Mouse (Mus musculus): ENCODE data around the gene Rcl1. TPM values are rescaled to one million over a fixed set of nuclear protein-coding genes. Genes with fewer than 3 reads are reported as not detected.

The Rcl1 gene
- total and polyA plus RNA-seq, 3 experiments = 32.8 to 57.4 (median 47.1) TPM

- TF ChIP-seq POLR2AphosphoS5 (IDR thresholded peaks at IDR 0.05; ENCODE audit: insufficient replicate concordance, low read depth, low read length) (no peak), GATA1 (IDR thresholded peaks at IDR 0.05; ENCODE audit: borderline replicate concordance, low read length) (no peak), TAL1 (conservative IDR thresholded peaks at IDR 0.05; ENCODE audit: low read depth, low read length) (no peak), CTCF (IDR thresholded peaks at IDR 0.05; ENCODE audit: low read depth, low read length) (no peak), GATA2 (IDR thresholded peaks at IDR 0.05; ENCODE audit: borderline replicate concordance, low read depth, low read length) (no peak)
- H3K4me1 ChIP-seq (ENCODE audit: insufficient read depth, low read depth, low read length) = 0 out of 2 replicates have a peak, but pooled peaks cover 2% of the 10 kb centered on the region
- no peaks in the 10 kb centered on the region for H3K9me3 ChIP-seq (replicated peaks)
- no peaks in the 10 kb centered on the region for H3K27me3 ChIP-seq (ENCODE audit: insufficient read depth, low read length)
- peaks cover 47% of the 10 kb centered on the region for H3K36me3 ChIP-seq (replicated peaks)
- H3K4me3 ChIP-seq (ENCODE audit: low read depth, low read length) = no peak overlapping the region
- DNase-seq (ENCODE audit: low spot score) = no peak
- no peak for ATAC-seq (ENCODE audit: extremely low read depth, insufficient number of reproducible peaks, low FRiP score, poor library complexity, severe bottlenecking)
Observed at GRCm38 (mm10) chr19:29150038-29150437, 48.9 kb downstream of the Rcl1 start.

- H3K4me1 ChIP-seq (ENCODE audit: insufficient read depth, low read depth, low read length) = peaks cover 8% of the 10 kb centered on the region
- TF ChIP-seq CTCF (IDR thresholded peaks at IDR 0.05; ENCODE audit: low read depth, low read length) (no peak), TAL1 (conservative IDR thresholded peaks at IDR 0.05; ENCODE audit: low read depth, low read length) (no peak), POLR2AphosphoS5 (IDR thresholded peaks at IDR 0.05; ENCODE audit: insufficient replicate concordance, low read depth, low read length) (no peak), GATA1 (IDR thresholded peaks at IDR 0.05; ENCODE audit: borderline replicate concordance, low read length) (no peak), GATA2 (IDR thresholded peaks at IDR 0.05; ENCODE audit: borderline replicate concordance, low read depth, low read length) (no peak)
- DNase-seq (ENCODE audit: low spot score) (no peak), ATAC-seq (ENCODE audit: extremely low read depth, insufficient number of reproducible peaks, low FRiP score, poor library complexity, severe bottlenecking) (no peak)
- no peak overlapping the region for H3K4me3 ChIP-seq (ENCODE audit: low read depth, low read length)
- H3K9me3 ChIP-seq (replicated peaks) = no peaks in the 10 kb centered on the region
- peaks cover 33% of the 10 kb centered on the region for H3K36me3 ChIP-seq (replicated peaks)
- H3K27me3 ChIP-seq (ENCODE audit: insufficient read depth, low read length) = no peaks in the 10 kb centered on the region
Observed at GRCm38 (mm10) chr19:29151443-29151842, 50.3 kb downstream of the Rcl1 start.

- peaks cover 7% of the 10 kb centered on the region for H3K4me1 ChIP-seq (ENCODE audit: insufficient read depth, low read depth, low read length)
- no peaks in the 10 kb centered on the region for H3K36me3 ChIP-seq (replicated peaks)
- TF ChIP-seq CTCF (IDR thresholded peaks at IDR 0.05; ENCODE audit: low read depth, low read length) (no peak), POLR2AphosphoS5 (IDR thresholded peaks at IDR 0.05; ENCODE audit: insufficient replicate concordance, low read depth, low read length) (no peak), GATA2 (IDR thresholded peaks at IDR 0.05; ENCODE audit: borderline replicate concordance, low read depth, low read length) (no peak), GATA1 (IDR thresholded peaks at IDR 0.05; ENCODE audit: borderline replicate concordance, low read length) (no peak), TAL1 (conservative IDR thresholded peaks at IDR 0.05; ENCODE audit: low read depth, low read length) (no peak)
- DNase-seq (ENCODE audit: low spot score) = no peak
- no peak for ATAC-seq (ENCODE audit: extremely low read depth, insufficient number of reproducible peaks, low FRiP score, poor library complexity, severe bottlenecking)
- no peaks in the 10 kb centered on the region for H3K27me3 ChIP-seq (ENCODE audit: insufficient read depth, low read length)
- no peak overlapping the region for H3K4me3 ChIP-seq (ENCODE audit: low read depth, low read length)
- peaks cover 2% of the 10 kb centered on the region; the same call in 1 of the 2 replicates for H3K9me3 ChIP-seq (replicated peaks)
Observed at GRCm38 (mm10) chr19:29155552-29155951, 54.4 kb downstream of the Rcl1 start.

GRCm38 (mm10) chr19:29156417-29156816 is 55.2 kb downstream of the Rcl1 start:
- Histone ChIP-seq H3K4me1 (ENCODE audit: insufficient read depth, low read depth, low read length) (peaks cover 7% of the 10 kb centered on the region), H3K27me3 (ENCODE audit: insufficient read depth, low read length) (no peaks in the 10 kb centered on the region), H3K4me3 (ENCODE audit: low read depth, low read length) (no peak overlapping the region), H3K9me3 (replicated peaks) (peaks cover 2% of the 10 kb centered on the region; the same call in 1 of the 2 replicates), H3K36me3 (replicated peaks) (no peaks in the 10 kb centered on the region)
- TF ChIP-seq GATA1 (IDR thresholded peaks at IDR 0.05; ENCODE audit: borderline replicate concordance, low read length) (no peak), POLR2AphosphoS5 (IDR thresholded peaks at IDR 0.05; ENCODE audit: insufficient replicate concordance, low read depth, low read length) (no peak)
- ATAC-seq (ENCODE audit: extremely low read depth, insufficient number of reproducible peaks, low FRiP score, poor library complexity, severe bottlenecking) (no peak), DNase-seq (ENCODE audit: low spot score) (no peak)

- Histone ChIP-seq H3K9me3 (replicated peaks) (peaks cover 2% of the 10 kb centered on the region; the same call in 1 of the 2 replicates), H3K36me3 (replicated peaks) (no peaks in the 10 kb centered on the region), H3K27me3 (ENCODE audit: insufficient read depth, low read length) (no peaks in the 10 kb centered on the region), H3K4me1 (ENCODE audit: insufficient read depth, low read depth, low read length) (peaks cover 7% of the 10 kb centered on the region), H3K4me3 (ENCODE audit: low read depth, low read length) (no peak overlapping the region)
- TF ChIP-seq GATA1 (IDR thresholded peaks at IDR 0.05; ENCODE audit: borderline replicate concordance, low read length) = no peak
- no peak for TF ChIP-seq TAL1 (conservative IDR thresholded peaks at IDR 0.05; ENCODE audit: low read depth, low read length)
- no peak for TF ChIP-seq CTCF (IDR thresholded peaks at IDR 0.05; ENCODE audit: low read depth, low read length)
- TF ChIP-seq POLR2AphosphoS5 (IDR thresholded peaks at IDR 0.05; ENCODE audit: insufficient replicate concordance, low read depth, low read length) = no peak
- no peak for TF ChIP-seq GATA2 (IDR thresholded peaks at IDR 0.05; ENCODE audit: borderline replicate concordance, low read depth, low read length)
- ATAC-seq (ENCODE audit: extremely low read depth, insufficient number of reproducible peaks, low FRiP score, poor library complexity, severe bottlenecking) = no peak
- no peak for DNase-seq (ENCODE audit: low spot score)
Observed at GRCm38 (mm10) chr19:29157678-29158466, 56.7 kb downstream of the Rcl1 start.

GRCm38 (mm10) chr19:29158486-29158885 is 57.3 kb downstream of the Rcl1 start:
- TF ChIP-seq POLR2AphosphoS5 (IDR thresholded peaks at IDR 0.05; ENCODE audit: insufficient replicate concordance, low read depth, low read length) (no peak), GATA2 (IDR thresholded peaks at IDR 0.05; ENCODE audit: borderline replicate concordance, low read depth, low read length) (no peak), TAL1 (conservative IDR thresholded peaks at IDR 0.05; ENCODE audit: low read depth, low read length) (no peak), GATA1 (IDR thresholded peaks at IDR 0.05; ENCODE audit: borderline replicate concordance, low read length) (no peak), CTCF (IDR thresholded peaks at IDR 0.05; ENCODE audit: low read depth, low read length) (no peak)
- ATAC-seq (ENCODE audit: extremely low read depth, insufficient number of reproducible peaks, low FRiP score, poor library complexity, severe bottlenecking) = no peak
- Histone ChIP-seq H3K9me3 (replicated peaks) (peaks cover 2% of the 10 kb centered on the region; the same call in 1 of the 2 replicates), H3K36me3 (replicated peaks) (no peaks in the 10 kb centered on the region), H3K4me3 (ENCODE audit: low read depth, low read length) (no peak overlapping the region), H3K4me1 (ENCODE audit: insufficient read depth, low read depth, low read length) (peaks cover 7% of the 10 kb centered on the region), H3K27me3 (ENCODE audit: insufficient read depth, low read length) (no peaks in the 10 kb centered on the region)
- no peak for DNase-seq (ENCODE audit: low spot score)
